Mouse (Mus musculus): ENCODE data around the gene Vps8. TPM values are rescaled to one million over a fixed set of nuclear protein-coding genes. Genes with fewer than 3 reads are reported as not detected.
A peak's percentile ranks its signal among the peaks of the same experiment; 100 is the strongest.

Gene Vps8
- total and polyA plus RNA-seq, 3 experiments, result 13.6 to 17.6 (median 15.9) TPM

GRCm38 (mm10) chr16:21625784-21626634 lies 203.1 kb downstream of the Vps8 start (continued):
- TF ChIP-seq ELF1 (IDR thresholded peaks at IDR 0.05; ENCODE audit: low read depth, low read length) (no peak), MYC (IDR thresholded peaks at IDR 0.05; ENCODE audit: low read depth, low read length) (peak; percentile 24; the same call in 1 of the 2 replicates), PAX5 (IDR thresholded peaks at IDR 0.05; ENCODE audit: low read length) (0 out of 2 replicates have a peak, but pooled peaks have one; percentile 48), RAD21 (IDR thresholded peaks at IDR 0.05; ENCODE audit: low read depth, low read length) (no peak; the same call in none of the 2 replicates), RCOR1 (conservative IDR thresholded peaks at IDR 0.05; ENCODE audit: low read depth, low read length) (no peak), NELFE (IDR thresholded peaks at IDR 0.05; ENCODE audit: low read depth, low read length) (no peak), GABPA (IDR thresholded peaks at IDR 0.05; ENCODE audit: insufficient replicate concordance, low read depth, low read length) (no peak), EP300 (IDR thresholded peaks at IDR 0.05; ENCODE audit: low read length) (peak; percentile 82), ZNF384 (IDR thresholded peaks at IDR 0.05; ENCODE audit: low read depth, low read length) (no peak), IRF4 (IDR thresholded peaks at IDR 0.05; ENCODE audit: low read depth, low read length) (no peak), CTCF (conservative IDR thresholded peaks at IDR 0.05 in 1 of 2, IDR thresholded peaks at IDR 0.05 in 1 of 2; ENCODE audit: low read depth in 2 of 2, low read length in 2 of 2) (no peak), MAFK (IDR thresholded peaks at IDR 0.05; ENCODE audit: insufficient replicate concordance, low read length) (0 out of 2 replicates have a peak, but pooled peaks have one; percentile 73)

DNA sequence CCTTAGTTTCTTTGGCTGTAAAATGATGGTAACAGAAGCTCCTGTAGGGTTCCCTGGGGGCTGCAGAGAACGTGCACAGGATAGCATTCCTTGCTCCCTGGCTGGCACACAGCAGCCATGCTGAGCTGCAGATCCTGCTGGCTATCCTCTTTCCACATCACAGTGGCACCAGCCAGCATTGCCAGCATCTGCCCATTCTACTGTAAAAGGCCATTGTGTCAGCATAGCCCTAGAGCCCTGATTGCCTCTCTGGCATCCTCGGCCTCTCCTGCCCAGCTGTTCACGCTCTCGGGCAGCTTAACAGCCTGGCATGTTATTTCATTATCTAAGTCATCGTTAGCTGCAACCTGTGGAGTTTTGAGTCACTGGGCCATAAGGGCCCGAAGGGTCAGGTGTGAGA lies 204.3 kb downstream of the Vps8 start:
- H3K4me2 ChIP-seq (ENCODE audit: insufficient read depth, low read depth, poor library complexity, severe bottlenecking), result no peak overlapping the region
- H3K9me3 ChIP-seq (replicated peaks; ENCODE audit: low read length), result peaks cover 13% of the 10 kb centered on the region
- H3K9ac ChIP-seq (ENCODE audit: insufficient read depth, low read depth), result no peak overlapping the region
- TF ChIP-seq EP300 (IDR thresholded peaks at IDR 0.05; ENCODE audit: low read length), result no peak
- no peak for TF ChIP-seq MAX (IDR thresholded peaks at IDR 0.05; ENCODE audit: low read length)
- TF ChIP-seq JUND (conservative IDR thresholded peaks at IDR 0.05; ENCODE audit: low read depth, low read length), result no peak
- no peak for TF ChIP-seq ZNF384 (IDR thresholded peaks at IDR 0.05; ENCODE audit: low read depth, low read length)
- no peak for TF ChIP-seq POLR2AphosphoS2 (IDR thresholded peaks at IDR 0.05; ENCODE audit: low read depth, low read length)
- no peak for TF ChIP-seq RCOR1 (conservative IDR thresholded peaks at IDR 0.05; ENCODE audit: low read depth, low read length)
- no peak for TF ChIP-seq JUN (IDR thresholded peaks at IDR 0.05; ENCODE audit: insufficient read depth, low read depth, low read length)
- TF ChIP-seq E2F4 (IDR thresholded peaks at IDR 0.05; ENCODE audit: insufficient replicate concordance, low read depth, low read length), result no peak
- no peaks in the 10 kb centered on the region for H3K79me2 ChIP-seq (replicated peaks; ENCODE audit: control insufficient read depth, extremely low read depth, insufficient read depth, poor library complexity, severe bottlenecking)
- H3K27me3 ChIP-seq (replicated peaks), result no peaks in the 10 kb centered on the region
- H3K27ac ChIP-seq (ENCODE audit: insufficient read depth, low read depth), result no peak overlapping the region
- in situ Hi-C loops (cut with MboI; ENCODE audit: low pct_ligation_motif_present, low pct_unique_long_range_greater_than_20kb, low sequenced_read_pairs) (no loop called here), dilution Hi-C loops (cut with MboI; ENCODE audit: extremely low pct_ligation_motif_present, extremely low pct_unique_long_range_greater_than_20kb, low sequenced_read_pairs) (no loop called here)
- no peak overlapping the region for H3K4me3 ChIP-seq (replicated peaks in 1 of 3; ENCODE audit: low read depth in 2 of 3, low read length in 2 of 3, poor library complexity in 1 of 3)
- H3K36me3 ChIP-seq (replicated peaks in 1 of 2; ENCODE audit: control insufficient read depth in 1 of 2, insufficient read depth in 1 of 2, low read length in 1 of 2), result peaks cover 0 to 11% of the 10 kb centered on the region in 2 experiments
- peaks cover 33 to 80% of the 10 kb centered on the region in 2 experiments for H3K4me1 ChIP-seq (ENCODE audit: control insufficient read depth in 1 of 2, insufficient read depth in 2 of 2)
- DNase-seq (ENCODE audit: extremely low read depth), result no peak

All from CH12.LX (cell line).